Mouse (Mus musculus) kidney, adult 2 months (tissue): ENCODE results near the gene Ifi35.

Source experiments
- CTCF ChIP-seq: fragments of 200-500 bp; conservative IDR thresholded peaks from 2 replicates; pipeline ENCODE4 v1.5.1; 2011; ENCODE audit warnings: low read depth, mild to moderate bottlenecking, control low read depth, low read length, moderate library complexity, mixed read lengths; ENCODE audit not compliant: insufficient read depth, insufficient read length
- POLR2A ChIP-seq: fragments of 200-500 bp; IDR thresholded peaks from one replicate; pipeline ENCODE4 v1.6.1; 2011; ENCODE audit warnings: low read depth, low read length, control low read depth

DNA sequence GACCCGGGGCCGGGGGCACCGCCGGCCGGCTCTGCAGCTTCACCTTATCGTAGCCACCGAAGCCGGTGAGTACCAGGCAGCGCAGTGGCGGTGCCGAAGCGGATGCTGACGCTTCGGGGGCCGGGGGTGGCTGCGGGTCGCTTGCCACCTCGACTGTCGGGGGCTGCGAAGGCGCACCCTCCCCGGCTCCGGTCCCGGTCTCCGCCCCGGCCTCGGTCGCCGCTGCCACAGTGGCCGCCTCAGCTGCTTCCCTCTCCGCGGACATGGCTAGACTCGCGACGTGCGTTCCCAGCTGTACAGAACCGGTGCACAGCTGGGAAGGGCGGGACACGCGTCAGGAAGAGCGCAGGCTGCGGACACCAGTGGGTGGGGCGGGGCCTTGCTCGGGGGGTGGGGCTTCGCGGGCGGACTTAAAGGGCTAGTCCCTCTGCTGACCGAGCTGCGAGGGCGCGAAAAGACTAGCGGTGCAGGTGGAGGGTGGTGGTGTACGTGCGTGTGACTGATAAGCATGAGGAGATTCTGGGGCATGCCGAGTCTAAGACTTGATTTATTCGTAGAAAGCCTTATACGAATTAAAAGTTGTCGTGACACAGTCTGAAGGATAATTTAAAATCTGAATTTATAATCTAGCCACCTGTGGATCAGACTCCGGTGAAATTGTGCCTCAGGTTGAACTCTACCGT lies 17.8 kb downstream of the Ifi35 start, which contains the start of gene Vat1:
- TF ChIP-seq CTCF (no peak), POLR2A (no peak)
